Mouse (Mus musculus) liver, embryonic 14.5 days (tissue): ENCODE measurements around the gene Syngr1.

Experiments used
- CTCF ChIP-seq: IDR thresholded peaks from 2 replicates; pipeline ENCODE4 v1.5.1; 2016; ENCODE audit warnings: antibody characterized with exemption, low read depth, control low read depth
- EP300 ChIP-seq: IDR thresholded peaks from 2 replicates; pipeline ENCODE4 v1.6.1; 2016; ENCODE audit warnings: antibody characterized with exemption, low read depth

- TF ChIP-seq CTCF, result no peak
- no peak for TF ChIP-seq EP300
Measured at GRCm38 (mm10) chr15:80101503-80101902, 10.4 kb downstream of the Syngr1 start.
